Mouse (Mus musculus) cortical plate, adult 2 months (tissue): ENCODE data around the gene Chfr.

Experiments
- CTCF ChIP-seq: fragments of 200-500 bp; IDR thresholded peaks from 2 replicates; pipeline ENCODE4 v1.5.1; 2011; ENCODE audit warnings: mild to moderate bottlenecking, control low read depth, low read length; ENCODE audit not compliant: insufficient read depth; ENCODE audit errors: extremely low read depth
- POLR2A ChIP-seq: fragments of 200-500 bp; IDR thresholded peaks from 2 replicates; pipeline ENCODE4 v1.6.1; 2011; ENCODE audit warnings: mild to moderate bottlenecking, low read length, control low read depth; ENCODE audit not compliant: insufficient read depth; ENCODE audit errors: extremely low read depth

- TF ChIP-seq POLR2A (no peak), CTCF (no peak)
Observed at GRCm38 (mm10) chr5:110211312-110211711, 75.7 kb downstream of the Chfr start.
